Mouse (Mus musculus): Measurements from ENCODE around the gene Slc24a3.

DNA sequence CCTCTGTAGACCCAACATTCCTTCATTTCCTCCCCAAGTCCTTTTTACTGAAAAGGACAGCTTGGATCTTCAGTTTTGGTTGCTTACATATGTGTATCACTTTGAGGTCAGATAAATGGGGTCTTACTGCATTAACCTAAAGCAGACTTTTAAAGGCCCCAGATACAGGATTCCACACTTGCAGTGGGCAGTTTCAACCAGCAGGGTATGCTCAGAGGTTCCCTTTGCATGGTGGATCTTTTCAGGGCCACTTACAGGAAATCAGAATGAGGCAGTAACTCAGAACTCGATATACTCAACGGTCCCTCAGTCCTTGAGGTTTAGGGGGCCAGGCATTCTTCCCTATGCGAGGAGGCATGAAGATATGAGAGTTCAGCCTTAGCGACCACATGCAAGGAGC, 101.9 kb downstream of the Slc24a3 start:
- TF ChIP-seq CTCF (IDR thresholded peaks at IDR 0.05; ENCODE audit: insufficient read depth, low read length) (no peak), POLR2A (IDR thresholded peaks at IDR 0.05; ENCODE audit: borderline replicate concordance, extremely low read depth, low read depth, low read length) (no peak)
